Mouse (Mus musculus) heart, embryonic 16.5 days (tissue): ENCODE measurements around the gene Exosc2. TPM values are rescaled to one million over a fixed set of nuclear protein-coding genes. Genes with fewer than 3 reads are reported as not detected.

Source experiments
- ATAC-seq: fragments of 200-750 bp; cut with Nextera tagmentation; replicated peaks from 2 replicates; pipeline ENCODE4 v1.8.0; 2017; ENCODE audit warnings: moderate number of reproducible peaks; ENCODE audit not compliant: insufficient read depth, low FRiP score; ENCODE audit errors: extremely low read depth
- H3K27ac ChIP-seq: fragments of 300-500 bp; sonication (generic); 2 replicates; pipeline ENCODE4 v1.5.1; 2014; ENCODE audit warnings: mild to moderate bottlenecking, low read length, control low read depth, moderate library complexity
- H3K27me3 ChIP-seq: fragments of 300-500 bp; sonication (generic); 2 replicates; pipeline ENCODE4 v1.6.1; 2014; ENCODE audit warnings: low read length, mixed read lengths; ENCODE audit not compliant: control insufficient read depth, insufficient read depth
- H3K36me3 ChIP-seq: fragments of 300-500 bp; sonication (generic); 2 replicates; pipeline ENCODE4 v1.6.1; 2014; ENCODE audit not compliant: control insufficient read depth, insufficient read depth
- H3K4me1 ChIP-seq: fragments of 300-500 bp; sonication (generic); 2 replicates; pipeline ENCODE4 v1.6.1; 2014; ENCODE audit warnings: low read length, mixed read lengths; ENCODE audit not compliant: control insufficient read depth, insufficient read depth
- H3K4me2 ChIP-seq: fragments of 300-500 bp; sonication (generic); 2 replicates; pipeline ENCODE4 v1.6.1; 2014; ENCODE audit warnings: low read depth, mild to moderate bottlenecking, control low read depth, low read length
- H3K4me3 ChIP-seq: fragments of 300-500 bp; sonication (generic); 2 replicates; pipeline ENCODE4 v1.5.1; 2014; ENCODE audit warnings: mild to moderate bottlenecking, control low read depth, low read length
- H3K9ac ChIP-seq: fragments of 300-500 bp; sonication (generic); 2 replicates; pipeline ENCODE4 v1.6.1; 2014; ENCODE audit warnings: low read length, control low read depth
- H3K9me3 ChIP-seq: fragments of 300-500 bp; sonication (generic); replicated peaks from 2 replicates; pipeline ENCODE4 v1.6.1; 2016; ENCODE audit warnings: low read length; ENCODE audit not compliant: control insufficient read depth
- WGBS: fragments of 180-500 bp; shearing (Covaris S2); extraction: QIAGEN DNeasy Blood & Tissue Kit; methylation state at CpG from one replicate; pipeline ENCODE4 v1.1.7; 2014; 5-methylcytosine and 5-hydroxymethylcytosine counted together
- polyA plus RNA-seq: library from polyadenylated mRNA; unstranded; fragments of >200 nt; fragmentation: Nextera tagmentation; extraction: Ambion mirVana; gene quantifications from 2 replicates; pipeline ENCODE4 v1.2.1, GENCODE M21; 2015

Gene Exosc2
- polyA plus RNA-seq, 1 experiment from 2014 or later, result 42.0 TPM

GRCm38 (mm10) chr2:31714780-31715179, 44.3 kb downstream of the Exosc2 start:
- no peak for ATAC-seq
- no peak overlapping the region for H3K27ac ChIP-seq
- H3K4me1 ChIP-seq, result peaks cover 7% of the 10 kb centered on the region
- no peak overlapping the region for H3K4me2 ChIP-seq
- no peak overlapping the region for H3K4me3 ChIP-seq
- no peaks in the 10 kb centered on the region for H3K27me3 ChIP-seq
- H3K9me3 ChIP-seq, result no peaks in the 10 kb centered on the region
- no peaks in the 10 kb centered on the region for H3K36me3 ChIP-seq
- 90% methylated on average over 4 of the region's 4 CpGs for WGBS
- H3K9ac ChIP-seq, result no peak overlapping the region

- peak; percentile 58; the same call in 1 of the 2 replicates for ATAC-seq
- no peaks in the 10 kb centered on the region for H3K27me3 ChIP-seq
- H3K4me2 ChIP-seq, result no peak overlapping the region
- H3K27ac ChIP-seq, result peak overlapping the region; percentile 47
- no peaks in the 10 kb centered on the region for H3K9me3 ChIP-seq
- no peaks in the 10 kb centered on the region for H3K36me3 ChIP-seq
- peaks cover 7% of the 10 kb centered on the region for H3K4me1 ChIP-seq
- 39% methylated on average over 7 of the region's 7 CpGs for WGBS
- H3K9ac ChIP-seq, result no peak overlapping the region
- H3K4me3 ChIP-seq, result no peak overlapping the region
Observed at GRCm38 (mm10) chr2:31715985-31716384, 45.5 kb downstream of the Exosc2 start.

GRCm38 (mm10) chr2:31719202-31719880, 48.8 kb downstream of the Exosc2 start:
- Histone ChIP-seq H3K4me2 (no peak overlapping the region), H3K36me3 (no peaks in the 10 kb centered on the region), H3K27ac (no peak overlapping the region), H3K9me3 (no peaks in the 10 kb centered on the region), H3K9ac (no peak overlapping the region), H3K4me3 (no peak overlapping the region), H3K4me1 (peaks cover 4% of the 10 kb centered on the region), H3K27me3 (no peaks in the 10 kb centered on the region)
- WGBS, result 92% methylated on average over 6 of the region's 6 CpGs
- no peak for ATAC-seq

GRCm38 (mm10) chr2:31719944-31720343, 49.4 kb downstream of the Exosc2 start:
- Histone ChIP-seq H3K4me3 (no peak overlapping the region), H3K27me3 (no peaks in the 10 kb centered on the region), H3K27ac (no peak overlapping the region), H3K36me3 (no peaks in the 10 kb centered on the region), H3K4me1 (peaks cover 4% of the 10 kb centered on the region), H3K9me3 (no peaks in the 10 kb centered on the region), H3K4me2 (no peak overlapping the region), H3K9ac (no peak overlapping the region)
- WGBS, result 74% methylated on average over 2 of the region's 2 CpGs
- ATAC-seq, result no peak

DNA sequence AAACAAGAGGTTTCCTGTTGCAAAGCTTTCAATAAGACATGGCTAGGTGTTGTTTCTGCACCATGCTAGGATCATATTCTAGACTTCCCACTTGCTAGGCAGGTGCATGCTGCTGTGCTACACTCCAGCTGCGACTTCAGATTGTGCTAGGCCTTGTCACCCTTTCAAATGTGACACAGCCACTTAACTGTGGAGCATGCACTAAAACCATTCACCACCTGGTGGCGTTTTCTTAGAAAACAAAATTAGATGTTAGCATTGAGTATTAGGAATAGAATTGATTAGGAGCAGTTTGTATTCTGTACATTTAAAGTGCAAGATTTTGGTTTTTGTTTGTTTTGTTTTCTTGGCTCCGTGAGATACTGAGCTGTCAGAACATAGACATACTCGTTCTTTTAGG, 50.3 kb downstream of the Exosc2 start:
- no peak for ATAC-seq
- WGBS, result 61% methylated on average over 4 of the region's 4 CpGs
- no peaks in the 10 kb centered on the region; the same call in 1 of the 2 replicates for H3K36me3 ChIP-seq
- H3K4me3 ChIP-seq, result no peak overlapping the region
- no peaks in the 10 kb centered on the region for H3K9me3 ChIP-seq
- no peak overlapping the region for H3K9ac ChIP-seq
- no peak overlapping the region for H3K4me2 ChIP-seq
- H3K4me1 ChIP-seq, result peaks cover 4% of the 10 kb centered on the region
- H3K27me3 ChIP-seq, result no peaks in the 10 kb centered on the region
- no peak overlapping the region for H3K27ac ChIP-seq

- 84% methylated on average over 7 of the region's 7 CpGs for WGBS
- no peak overlapping the region for H3K4me2 ChIP-seq
- no peaks in the 10 kb centered on the region for H3K27me3 ChIP-seq
- H3K9ac ChIP-seq, result no peak overlapping the region
- no peak overlapping the region for H3K4me3 ChIP-seq
- H3K27ac ChIP-seq, result no peak overlapping the region
- peaks cover 30% of the 10 kb centered on the region for H3K4me1 ChIP-seq
- H3K9me3 ChIP-seq, result no peaks in the 10 kb centered on the region
- ATAC-seq, result no peak
- H3K36me3 ChIP-seq, result no peaks in the 10 kb centered on the region; the same call in 1 of the 2 replicates
Observed at GRCm38 (mm10) chr2:31724730-31725490, 54.4 kb downstream of the Exosc2 start.

GRCm38 (mm10) chr2:31727576-31728277, 57.2 kb downstream of the Exosc2 start:
- WGBS, result 58% methylated on average over 9 of the region's 9 CpGs
- H3K9ac ChIP-seq, result no peak overlapping the region
- H3K4me1 ChIP-seq, result peaks cover 30% of the 10 kb centered on the region
- no peaks in the 10 kb centered on the region; the same call in 1 of the 2 replicates for H3K36me3 ChIP-seq
- no peak for ATAC-seq
- no peak overlapping the region for H3K4me3 ChIP-seq
- H3K4me2 ChIP-seq, result no peak overlapping the region
- H3K27me3 ChIP-seq, result no peaks in the 10 kb centered on the region
- H3K9me3 ChIP-seq, result no peaks in the 10 kb centered on the region
- peak overlapping the region; percentile 66 for H3K27ac ChIP-seq

DNA sequence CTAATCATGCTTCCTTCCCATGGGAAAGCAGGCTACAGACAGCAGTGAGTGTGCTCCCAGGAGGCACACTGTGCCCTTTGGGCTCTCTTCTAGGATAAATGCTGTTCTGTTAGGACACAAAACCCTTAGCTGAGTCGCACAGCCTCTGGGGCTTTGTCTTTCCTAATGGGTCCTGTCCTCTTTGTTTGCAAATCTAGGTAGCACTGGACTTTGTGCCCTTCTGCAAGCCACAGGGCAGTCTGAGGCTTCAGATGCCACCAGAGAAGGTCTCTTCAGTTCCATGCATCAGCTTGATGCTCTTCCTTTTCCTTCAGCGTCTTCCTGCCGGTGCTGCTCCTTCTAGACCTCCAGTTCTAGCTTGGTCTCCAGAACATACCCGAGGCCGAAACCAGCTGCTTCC, 60.1 kb downstream of the Exosc2 start:
- H3K36me3 ChIP-seq, result no peaks in the 10 kb centered on the region
- 78% methylated on average over 5 of the region's 5 CpGs for WGBS
- H3K27ac ChIP-seq, result no peak overlapping the region
- ATAC-seq, result no peak
- no peak overlapping the region for H3K9ac ChIP-seq
- H3K4me1 ChIP-seq, result peaks cover 30% of the 10 kb centered on the region
- no peak overlapping the region for H3K4me2 ChIP-seq
- no peaks in the 10 kb centered on the region for H3K9me3 ChIP-seq
- H3K27me3 ChIP-seq, result no peaks in the 10 kb centered on the region
- no peak overlapping the region for H3K4me3 ChIP-seq
